Mouse (Mus musculus) skeletal muscle tissue, adult 2 months (tissue): Measurements from ENCODE around the gene Srp54b.
"Not testable (repeated sequence)": the region's sequence is repeated elsewhere in the genome, so short reads cannot be mapped to it uniquely, and the experiment has no call there.

Source experiments
- DNase-seq: peaks from one replicate; pipeline ENCODE4 v3.0.0-alpha.2; 2012; ENCODE audit warnings: low read depth, low spot score

Srp54b gene

DNA sequence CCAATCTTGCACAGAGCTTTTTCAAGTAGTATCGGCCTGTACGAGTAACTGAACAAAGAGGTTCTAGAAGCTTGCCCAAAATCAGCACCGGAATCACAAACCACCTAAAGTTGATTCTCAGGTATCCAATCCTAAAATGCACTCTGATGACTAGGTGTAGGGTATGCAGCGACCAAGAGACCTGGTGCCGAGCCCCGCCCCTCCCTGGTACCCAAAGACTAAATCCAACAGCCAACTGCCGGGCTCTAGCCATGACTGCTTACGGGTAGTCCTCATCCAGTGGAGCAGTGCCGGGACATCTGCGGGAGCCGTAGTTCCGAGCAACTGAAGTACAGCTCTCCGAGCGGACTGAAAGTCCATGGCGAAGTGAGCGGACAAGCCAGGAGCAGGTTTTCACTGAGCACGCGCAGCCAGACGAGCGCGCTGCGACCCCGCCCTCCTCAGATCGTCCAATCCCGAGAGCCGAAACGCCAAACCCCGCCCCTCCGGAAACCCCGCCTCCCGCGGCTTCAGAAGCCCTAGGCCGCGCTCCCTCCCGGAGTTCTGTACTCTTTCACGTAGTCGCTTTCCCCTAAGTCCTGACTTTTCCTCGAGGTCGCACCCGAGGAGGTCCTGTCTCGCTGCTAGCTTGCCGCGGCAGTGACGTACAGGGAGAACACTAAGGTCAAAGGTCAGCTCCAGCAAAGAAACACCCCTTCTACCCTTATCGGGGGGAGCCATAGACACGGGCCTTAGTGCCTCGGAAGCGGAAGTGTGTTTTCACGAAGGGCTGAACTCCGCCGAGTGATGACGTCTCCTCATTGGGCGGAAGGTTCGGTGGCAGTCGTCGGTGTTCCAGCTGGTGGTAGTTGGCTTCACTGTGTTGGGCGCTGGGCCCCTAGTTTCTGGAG is at the start of gene Srp54b:
Srp54b (plus strand) TSS at position 546 of the 890 bp plus-strand sequence.
- DNase-seq = not testable (repeated sequence)

- DNase-seq = not testable (repeated sequence)
Observed at GRCm38 (mm10) chr12:55112616-55113015, 42.3 kb upstream of the Srp54b start.

- not testable (repeated sequence) for DNase-seq
Observed at GRCm38 (mm10) chr12:55124242-55124641, 30.7 kb upstream of the Srp54b start, which contains the start of gene Fam177a. Gene Fam177a, plus strand, starts transcription at chr12:55124469.

- not testable (repeated sequence) for DNase-seq
Observed at GRCm38 (mm10) chr12:55124731-55125130, 30.2 kb upstream of the Srp54b start.

GRCm38 (mm10) chr12:55135540-55135939 is 19.4 kb upstream of the Srp54b start:
- not testable (repeated sequence) for DNase-seq

DNA sequence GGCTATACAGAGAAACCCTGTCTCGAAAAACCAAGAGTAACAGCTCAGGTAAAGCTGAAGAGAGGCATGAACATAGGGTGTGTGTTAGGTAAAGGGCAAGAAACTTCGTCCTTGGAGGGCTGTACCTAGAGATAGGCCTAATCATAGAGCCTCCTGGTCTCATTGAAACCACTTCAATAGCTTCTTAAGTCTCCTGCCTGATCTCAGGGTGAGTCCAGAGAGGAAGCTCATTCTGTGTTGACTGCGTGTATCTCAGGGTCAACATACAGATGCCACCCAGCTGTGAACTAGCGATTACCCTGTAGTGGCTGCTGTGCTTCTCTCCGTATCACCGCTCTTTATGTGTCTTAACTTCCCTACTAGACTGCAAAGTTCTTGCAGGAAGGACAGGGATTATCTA is 17.0 kb upstream of the Srp54b start:
- not testable (repeated sequence) for DNase-seq

DNA sequence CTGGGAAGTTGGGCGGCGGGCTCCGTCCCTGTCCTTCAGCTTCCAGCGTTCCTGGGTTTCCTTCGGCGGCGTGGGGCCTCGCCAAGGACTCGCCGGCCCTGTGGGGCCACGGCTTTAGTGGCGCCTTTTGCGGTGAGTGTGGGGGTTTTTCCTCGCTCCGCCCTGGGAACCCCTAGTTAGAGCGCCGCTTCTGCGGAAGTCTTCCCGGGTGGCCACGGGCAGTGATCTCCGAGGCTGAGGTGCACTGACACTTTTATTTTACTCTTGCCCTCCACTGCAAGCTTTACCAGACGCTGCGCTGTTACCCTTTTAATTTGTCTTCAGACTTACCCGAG is 512 bp downstream of the Srp54b start:
- DNase-seq = not testable (repeated sequence)

- DNase-seq = not testable (repeated sequence)
Observed at GRCm38 (mm10) chr12:55167034-55167557, 12.2 kb downstream of the Srp54b start.

- not testable (repeated sequence) for DNase-seq
Observed at GRCm38 (mm10) chr12:55187686-55188085, 32.8 kb downstream of the Srp54b start.

DNA sequence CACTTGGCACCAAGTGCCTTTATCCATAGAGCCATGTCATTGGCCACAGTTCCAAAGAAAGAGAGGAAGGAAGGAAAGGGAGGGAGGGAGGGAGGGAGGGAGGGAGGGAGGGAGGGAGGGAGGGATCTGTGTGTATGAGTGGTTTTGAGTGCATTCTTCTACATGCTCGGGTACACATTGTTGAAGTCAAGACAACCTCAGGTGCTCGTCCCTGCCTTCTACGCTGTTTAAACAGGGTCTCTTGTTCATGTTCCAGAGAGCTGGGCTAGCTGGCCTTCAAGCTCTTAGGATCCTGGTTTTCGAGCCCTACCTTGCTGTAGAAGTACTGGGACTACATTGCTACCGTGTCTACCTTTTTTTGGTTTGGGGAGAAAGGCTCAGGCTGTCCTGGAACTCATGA is 34.2 kb downstream of the Srp54b start:
- not testable (repeated sequence) for DNase-seq

DNA sequence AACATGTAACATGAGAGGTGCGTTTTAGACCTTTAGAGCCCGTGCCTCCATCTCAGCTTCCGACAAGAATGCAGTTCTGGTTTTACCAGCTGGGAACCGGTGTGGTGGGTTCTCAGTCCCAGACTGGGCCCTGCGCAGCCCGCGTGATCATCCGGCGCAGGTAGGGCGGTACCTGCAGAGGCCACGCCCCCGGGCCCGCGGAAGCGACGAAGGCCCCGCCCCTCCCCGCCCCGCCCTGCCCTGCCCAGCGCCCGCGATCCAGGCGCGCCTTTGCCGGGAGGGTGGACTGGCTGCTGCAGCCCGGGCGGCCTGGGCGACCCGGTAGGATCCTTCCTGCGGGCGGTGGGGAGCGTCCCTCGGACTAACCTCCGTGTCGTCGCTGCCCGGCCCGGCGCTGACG is 44.4 kb downstream of the Srp54b start, which contains the start of gene 1700047I17Rik2:
1700047I17Rik2 (plus strand) TSS at position 287 of the 400 bp plus-strand sequence.
- not testable (repeated sequence) for DNase-seq

GRCm38 (mm10) chr12:55199799-55200198 is 44.9 kb downstream of the Srp54b start:
- not testable (repeated sequence) for DNase-seq

GRCm38 (mm10) chr12:55212944-55213343 is 58.0 kb downstream of the Srp54b start:
- DNase-seq = not testable (repeated sequence)

- not testable (repeated sequence) for DNase-seq
Observed at GRCm38 (mm10) chr12:55229626-55230519, 75.0 kb downstream of the Srp54b start, which contains the start of gene Srp54c. Gene Srp54c, plus strand, starts transcription at chr12:55230168.

DNA sequence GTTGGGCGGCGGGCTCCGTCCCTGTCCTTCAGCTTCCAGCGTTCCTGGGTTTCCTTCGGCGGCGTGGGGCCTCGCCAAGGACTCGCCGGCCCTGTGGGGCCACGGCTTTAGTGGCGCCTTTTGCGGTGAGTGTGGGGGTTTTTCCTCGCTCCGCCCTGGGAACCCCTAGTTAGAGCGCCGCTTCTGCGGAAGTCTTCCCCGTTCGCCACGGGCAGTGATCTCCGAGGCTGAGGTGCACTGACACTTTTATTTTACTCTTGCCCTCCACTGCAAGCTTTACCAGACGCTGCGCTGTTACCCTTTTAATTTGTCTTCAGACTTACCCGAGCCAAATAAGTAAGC is 75.6 kb downstream of the Srp54b start:
- DNase-seq = not testable (repeated sequence)
